Mouse (Mus musculus) brain, embryonic 14.5 days (tissue): ENCODE results near the gene Gm3625. TPM values are rescaled to one million over a fixed set of nuclear protein-coding genes. Genes with fewer than 3 reads are reported as not detected.

Experiments
- DNase-seq: peaks from one replicate; pipeline ENCODE4 v3.0.0-alpha.2; 2011; ENCODE audit warnings: low read depth
- CTCF ChIP-seq: fragments of 200-500 bp; IDR thresholded peaks from 2 replicates; pipeline ENCODE4 v1.5.1; 2012; ENCODE audit warnings: inconsistent platforms, mild to moderate bottlenecking, moderate library complexity, borderline replicate concordance; ENCODE audit not compliant: insufficient read depth, insufficient read length; ENCODE audit errors: extremely low read depth
- POLR2A ChIP-seq: fragments of 200-500 bp; IDR thresholded peaks from 2 replicates; pipeline ENCODE4 v1.6.1; 2012; ENCODE audit warnings: mild to moderate bottlenecking, inconsistent platforms, borderline replicate concordance; ENCODE audit not compliant: poor library complexity, insufficient read depth, insufficient read length, severe bottlenecking; ENCODE audit errors: extremely low read depth
- polyA plus RNA-seq: library from polyadenylated mRNA; depleted of rRNA; stranded (reverse); fragments of >200 nt; gene quantifications from 2 replicates; pipeline ENCODE4 v1.2.3, GENCODE M21; 2012; rRNA removed

Gm3625 gene
- polyA plus RNA-seq, 1 experiment = not detected

DNA sequence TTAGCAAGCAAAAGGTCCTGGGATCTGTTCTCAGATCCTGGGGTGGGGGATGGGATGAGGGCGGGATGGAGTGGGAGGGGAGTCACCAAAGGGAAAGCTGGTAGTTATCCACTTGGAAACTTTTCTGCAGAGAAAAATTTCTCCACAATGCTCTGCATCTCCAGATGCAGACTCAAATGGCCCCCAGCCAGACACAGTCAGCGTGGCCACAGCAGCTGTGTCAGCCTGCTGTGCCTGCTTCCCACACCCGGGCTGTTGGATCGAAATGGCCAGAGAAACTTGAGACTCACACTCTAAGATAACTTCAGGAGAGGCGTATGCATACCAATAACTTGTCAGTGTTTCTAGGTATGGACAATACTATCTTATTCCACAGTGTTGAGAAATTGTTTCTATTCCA lies 46.2 kb downstream of the Gm3625 start:
- TF ChIP-seq POLR2A = no peak
- TF ChIP-seq CTCF = no peak
- DNase-seq = no peak

DNA sequence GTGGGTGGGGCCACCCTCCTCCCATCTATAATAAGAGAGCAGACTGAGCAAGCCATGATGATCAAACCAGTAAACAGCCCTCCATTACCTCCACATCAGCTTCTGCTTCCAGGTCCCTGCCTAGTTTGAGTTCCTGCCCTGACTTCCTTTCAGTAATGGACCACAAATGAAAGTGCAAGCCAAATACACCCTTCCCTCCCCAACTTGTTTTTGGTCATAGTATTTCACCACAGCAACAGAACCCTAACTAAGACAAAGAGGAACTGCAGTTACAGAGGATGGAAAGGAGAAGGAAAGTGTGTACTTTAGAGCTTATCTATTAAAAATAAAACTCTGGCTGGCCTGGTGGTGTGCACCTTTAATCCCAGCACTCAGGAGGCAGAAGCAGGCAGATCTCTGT lies 47.3 kb downstream of the Gm3625 start:
- no peak for DNase-seq
- TF ChIP-seq CTCF (no peak), POLR2A (no peak)

DNA sequence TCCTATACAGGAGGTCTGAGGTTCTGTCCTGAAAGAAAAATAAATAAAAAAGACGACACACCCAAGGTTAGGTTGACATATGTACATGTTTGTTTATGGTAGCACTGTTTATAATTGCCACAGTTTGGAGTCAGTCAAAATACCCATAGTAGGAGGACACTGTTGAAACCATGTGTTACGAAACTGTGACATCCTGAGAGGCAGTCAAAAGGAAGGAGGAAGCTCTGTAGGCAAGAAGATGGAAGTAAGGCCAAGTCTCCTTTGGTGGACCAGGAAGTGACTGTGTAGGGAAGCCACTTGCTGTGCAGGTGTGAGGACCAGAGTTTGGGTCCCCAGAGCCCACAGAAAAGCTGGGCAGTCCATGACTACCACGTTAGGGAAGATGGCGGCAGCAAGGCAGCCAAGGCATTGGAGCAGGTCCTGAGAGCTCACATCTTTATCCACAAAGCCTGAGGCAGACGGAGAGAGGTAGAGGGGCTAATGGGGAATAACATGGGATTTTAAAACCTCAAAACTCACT lies 48.3 kb downstream of the Gm3625 start:
- no peak for TF ChIP-seq POLR2A
- TF ChIP-seq CTCF = no peak
- DNase-seq = no peak

Other genes with a start within 250 kb of the Gm3625 start
- 39.8 and 41.9 TPM in 2 replicates for gene Ncoa1, start 115.7 kb downstream of the Gm3625 start, polyA plus RNA-seq
- gene Itsn2, start 289 bp downstream of the Gm3625 start, polyA plus RNA-seq = 18.2 and 20.7 TPM in 2 replicates
- gene Fam228a, start 145.5 kb upstream of the Gm3625 start, polyA plus RNA-seq = 1.6 and 1.8 TPM in 2 replicates
- 8.2 and 8.7 TPM in 2 replicates for gene Pfn4, start 176.1 kb upstream of the Gm3625 start, polyA plus RNA-seq
- gene Fam228b, start 176.3 kb upstream of the Gm3625 start, polyA plus RNA-seq = 5.7 TPM in 2 replicates
- 161 and 173 TPM in 2 replicates for gene Sf3b6, start 224.6 kb upstream of the Gm3625 start, polyA plus RNA-seq
- gene Fkbp1b, start 248.7 kb upstream of the Gm3625 start, polyA plus RNA-seq = 30.0 and 31.0 TPM in 2 replicates